Mouse (Mus musculus): ENCODE measurements around the gene Tspan9. TPM values are rescaled to one million over a fixed set of nuclear protein-coding genes. Genes with fewer than 3 reads are reported as not detected.

The Tspan9 gene
- polyA plus RNA-seq, 1 experiment from 2014 or later: 44.1 TPM

DNA sequence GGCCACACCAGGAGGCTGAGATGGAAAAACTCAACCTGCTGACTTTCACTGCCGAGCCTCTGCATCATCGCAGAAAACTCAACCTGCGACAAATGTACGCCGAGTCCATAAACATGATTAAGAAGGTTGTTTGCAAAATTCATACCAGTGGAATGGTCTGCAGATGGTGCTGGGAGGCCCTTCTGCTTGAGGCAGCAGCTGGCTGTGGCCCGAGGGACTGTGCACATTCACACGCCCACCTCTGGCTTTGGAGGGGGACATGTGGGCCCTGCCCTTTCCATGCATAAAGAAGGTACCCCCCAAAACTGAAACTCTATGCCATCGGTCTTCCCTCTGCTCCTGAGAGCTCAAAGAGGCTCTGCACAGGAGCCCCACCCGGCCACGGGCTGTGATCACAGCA is 141.3 kb downstream of the Tspan9 start:
- ATAC-seq (ENCODE audit: low FRiP score) (no peak), DNase-seq (ENCODE audit: low spot score, missing footprints) (no peak)
- Histone ChIP-seq H3K4me1 (ENCODE audit: control insufficient read depth, insufficient read depth, low read length) (peaks cover 8% of the 10 kb centered on the region; the same call in 1 of the 2 replicates), H3K27ac (ENCODE audit: low read depth, low read length) (no peak overlapping the region), H3K4me2 (no peak overlapping the region), H3K36me3 (ENCODE audit: control insufficient read depth, insufficient read depth, low read length) (no peaks in the 10 kb centered on the region), H3K9ac (ENCODE audit: low read length) (no peak overlapping the region), H3K4me3 (ENCODE audit: low read depth, low read length) (no peak overlapping the region), H3K9me3 (ENCODE audit: control insufficient read depth, low read length) (no peaks in the 10 kb centered on the region), H3K27me3 (ENCODE audit: control insufficient read depth, insufficient read depth, low read length) (no peaks in the 10 kb centered on the region)
- WGBS: 72% methylated on average over 10 of the region's 10 CpGs

DNA sequence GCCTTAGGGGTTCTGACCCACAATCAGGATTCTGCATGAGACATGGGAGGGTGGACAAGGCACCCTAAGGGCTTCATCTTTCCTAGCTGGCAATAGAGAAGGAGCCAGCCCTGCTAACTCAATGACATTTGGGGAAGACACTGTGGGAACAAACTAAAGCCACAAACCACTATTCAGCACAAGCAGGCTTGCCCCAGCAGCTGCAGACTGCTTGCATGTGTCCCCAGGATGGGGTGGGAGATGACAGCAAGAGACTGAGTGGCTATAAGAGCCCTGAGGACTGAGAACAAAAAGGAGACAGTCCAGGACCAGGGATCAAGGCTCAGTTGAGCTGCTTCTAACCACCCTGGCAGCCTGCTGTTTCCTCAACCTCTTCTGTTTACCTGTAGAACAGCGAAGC is 141.8 kb downstream of the Tspan9 start:
- ATAC-seq (ENCODE audit: low FRiP score) (no peak), DNase-seq (ENCODE audit: low spot score, missing footprints) (no peak)
- no peak overlapping the region for H3K9ac ChIP-seq (ENCODE audit: low read length)
- no peaks in the 10 kb centered on the region for H3K36me3 ChIP-seq (ENCODE audit: control insufficient read depth, insufficient read depth, low read length)
- H3K4me3 ChIP-seq (ENCODE audit: low read depth, low read length): no peak overlapping the region
- no peak overlapping the region for H3K27ac ChIP-seq (ENCODE audit: low read depth, low read length)
- H3K27me3 ChIP-seq (ENCODE audit: control insufficient read depth, insufficient read depth, low read length): no peaks in the 10 kb centered on the region
- WGBS: 35% methylated on average over 1 of the region's 1 CpGs
- no peaks in the 10 kb centered on the region for H3K9me3 ChIP-seq (ENCODE audit: control insufficient read depth, low read length)
- no peak overlapping the region for H3K4me2 ChIP-seq
- H3K4me1 ChIP-seq (ENCODE audit: control insufficient read depth, insufficient read depth, low read length): peaks cover 8% of the 10 kb centered on the region; the same call in 1 of the 2 replicates

DNA sequence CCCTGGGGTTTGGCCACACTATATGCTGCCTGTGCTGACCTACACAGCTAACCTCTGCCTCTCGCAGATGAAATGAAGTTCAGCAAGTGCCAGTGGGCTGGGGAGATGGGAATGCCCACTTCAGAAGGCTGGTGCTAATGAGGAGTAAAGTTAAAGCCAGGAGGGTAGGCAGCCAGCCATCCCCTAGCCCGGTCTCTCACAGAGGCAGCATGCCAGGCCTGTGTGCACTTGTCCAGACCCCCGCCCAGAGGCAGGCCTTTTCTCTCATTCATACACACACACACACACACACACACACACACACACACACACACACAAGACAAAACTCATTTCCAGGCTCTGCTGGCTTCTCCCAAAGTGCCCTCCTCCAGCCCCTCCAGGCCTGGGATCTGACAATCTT is 142.6 kb downstream of the Tspan9 start:
- Histone ChIP-seq H3K9me3 (ENCODE audit: control insufficient read depth, low read length) (no peaks in the 10 kb centered on the region), H3K27ac (ENCODE audit: low read depth, low read length) (no peak overlapping the region), H3K4me1 (ENCODE audit: control insufficient read depth, insufficient read depth, low read length) (peaks cover 6% of the 10 kb centered on the region; the same call in 1 of the 2 replicates), H3K27me3 (ENCODE audit: control insufficient read depth, insufficient read depth, low read length) (no peaks in the 10 kb centered on the region), H3K36me3 (ENCODE audit: control insufficient read depth, insufficient read depth, low read length) (no peaks in the 10 kb centered on the region), H3K4me2 (no peak overlapping the region), H3K9ac (ENCODE audit: low read length) (no peak overlapping the region), H3K4me3 (ENCODE audit: low read depth, low read length) (no peak overlapping the region)
- no peak for ATAC-seq (ENCODE audit: low FRiP score)
- WGBS: 77% methylated on average over 3 of the region's 3 CpGs
- DNase-seq (ENCODE audit: low spot score, missing footprints): no peak

DNA sequence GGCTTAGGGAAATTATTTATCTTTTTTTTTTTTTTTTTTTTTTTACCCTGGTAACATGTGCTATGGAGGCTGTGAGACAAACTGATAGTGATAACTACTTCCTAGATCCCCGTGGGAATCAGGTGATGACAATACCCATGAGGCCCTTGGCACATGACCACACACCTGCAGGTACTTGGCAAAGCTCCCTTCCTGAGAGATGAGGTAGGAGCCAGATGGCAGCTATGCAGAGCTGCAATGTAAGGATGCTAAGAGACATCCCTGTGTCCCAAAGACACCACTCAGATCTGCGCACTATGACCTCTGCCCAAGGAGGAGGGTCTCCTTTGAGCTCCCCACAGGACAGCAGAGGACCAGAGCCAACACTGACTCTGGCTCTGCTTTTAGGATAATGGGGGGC is 144.3 kb downstream of the Tspan9 start:
- no peak overlapping the region for H3K9ac ChIP-seq (ENCODE audit: low read length)
- H3K4me2 ChIP-seq: no peak overlapping the region
- DNase-seq (ENCODE audit: low spot score, missing footprints) (no peak), ATAC-seq (ENCODE audit: low FRiP score) (no peak)
- H3K36me3 ChIP-seq (ENCODE audit: control insufficient read depth, insufficient read depth, low read length): no peaks in the 10 kb centered on the region
- H3K9me3 ChIP-seq (ENCODE audit: control insufficient read depth, low read length): no peaks in the 10 kb centered on the region
- H3K4me1 ChIP-seq (ENCODE audit: control insufficient read depth, insufficient read depth, low read length): peaks cover 6% of the 10 kb centered on the region; the same call in 1 of the 2 replicates
- no peak overlapping the region for H3K27ac ChIP-seq (ENCODE audit: low read depth, low read length)
- H3K4me3 ChIP-seq (ENCODE audit: low read depth, low read length): no peak overlapping the region
- no peaks in the 10 kb centered on the region for H3K27me3 ChIP-seq (ENCODE audit: control insufficient read depth, insufficient read depth, low read length)
- 93% methylated on average over 2 of the region's 2 CpGs for WGBS

DNA sequence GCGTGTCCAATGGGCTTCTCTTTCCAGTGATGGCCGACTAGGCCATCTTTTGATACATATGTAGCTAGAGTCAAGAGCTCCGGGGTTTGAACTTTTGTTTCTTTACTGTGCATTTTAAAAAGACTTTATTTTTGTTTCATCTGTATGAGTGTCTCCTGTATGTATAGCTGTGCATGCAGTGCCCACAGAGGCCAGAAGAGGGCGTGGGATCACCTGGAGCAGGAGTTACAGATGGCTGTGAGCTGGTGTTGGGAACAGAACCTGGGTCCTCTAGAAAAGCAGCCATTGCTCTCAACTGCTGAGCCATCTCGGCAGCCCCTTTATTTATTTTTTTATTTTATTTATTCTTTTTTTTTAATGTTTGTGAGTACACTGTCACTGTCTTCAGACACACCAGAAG is 146.5 kb downstream of the Tspan9 start:
- no peaks in the 10 kb centered on the region for H3K9me3 ChIP-seq (ENCODE audit: control insufficient read depth, low read length)
- H3K36me3 ChIP-seq (ENCODE audit: control insufficient read depth, insufficient read depth, low read length): no peaks in the 10 kb centered on the region
- no peak for ATAC-seq (ENCODE audit: low FRiP score)
- WGBS: 79% methylated on average over 4 of the region's 5 CpGs
- no peak overlapping the region for H3K4me2 ChIP-seq
- H3K27ac ChIP-seq (ENCODE audit: low read depth, low read length): no peak overlapping the region
- DNase-seq (ENCODE audit: low spot score, missing footprints): no peak
- H3K27me3 ChIP-seq (ENCODE audit: control insufficient read depth, insufficient read depth, low read length): no peaks in the 10 kb centered on the region
- no peak overlapping the region for H3K4me3 ChIP-seq (ENCODE audit: low read depth, low read length)
- H3K4me1 ChIP-seq (ENCODE audit: control insufficient read depth, insufficient read depth, low read length): peaks cover 3% of the 10 kb centered on the region; the same call in 1 of the 2 replicates
- H3K9ac ChIP-seq (ENCODE audit: low read length): no peak overlapping the region

DNA sequence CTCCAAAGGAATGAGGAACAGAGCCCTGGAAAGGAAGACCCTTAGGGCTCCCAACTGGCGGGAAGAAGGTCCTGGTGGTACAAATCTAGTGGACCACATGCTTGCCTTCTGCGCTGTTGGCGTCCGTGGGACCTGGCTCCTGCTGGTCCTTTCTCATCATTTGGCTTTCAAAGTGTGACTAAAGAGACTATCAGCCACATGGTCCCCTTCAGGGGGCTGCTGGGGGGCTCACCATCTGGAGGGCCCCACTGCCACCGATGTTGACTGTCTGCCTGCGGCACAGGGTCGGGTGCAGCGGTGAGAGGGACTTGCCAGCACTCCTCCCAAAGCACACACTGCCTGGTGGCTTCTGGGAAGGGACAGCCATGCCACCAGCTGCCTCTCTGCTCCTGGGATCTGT is 150.4 kb downstream of the Tspan9 start:
- WGBS: 88% methylated on average over 8 of the region's 8 CpGs
- no peaks in the 10 kb centered on the region for H3K27me3 ChIP-seq (ENCODE audit: control insufficient read depth, insufficient read depth, low read length)
- no peaks in the 10 kb centered on the region for H3K36me3 ChIP-seq (ENCODE audit: control insufficient read depth, insufficient read depth, low read length)
- H3K9me3 ChIP-seq (ENCODE audit: control insufficient read depth, low read length): no peaks in the 10 kb centered on the region
- no peak overlapping the region for H3K4me2 ChIP-seq
- H3K27ac ChIP-seq (ENCODE audit: low read depth, low read length): no peak overlapping the region
- ATAC-seq (ENCODE audit: low FRiP score) (no peak), DNase-seq (ENCODE audit: low spot score, missing footprints) (no peak)
- no peaks in the 10 kb centered on the region for H3K4me1 ChIP-seq (ENCODE audit: control insufficient read depth, insufficient read depth, low read length)
- no peak overlapping the region for H3K4me3 ChIP-seq (ENCODE audit: low read depth, low read length)
- H3K9ac ChIP-seq (ENCODE audit: low read length): no peak overlapping the region

DNA sequence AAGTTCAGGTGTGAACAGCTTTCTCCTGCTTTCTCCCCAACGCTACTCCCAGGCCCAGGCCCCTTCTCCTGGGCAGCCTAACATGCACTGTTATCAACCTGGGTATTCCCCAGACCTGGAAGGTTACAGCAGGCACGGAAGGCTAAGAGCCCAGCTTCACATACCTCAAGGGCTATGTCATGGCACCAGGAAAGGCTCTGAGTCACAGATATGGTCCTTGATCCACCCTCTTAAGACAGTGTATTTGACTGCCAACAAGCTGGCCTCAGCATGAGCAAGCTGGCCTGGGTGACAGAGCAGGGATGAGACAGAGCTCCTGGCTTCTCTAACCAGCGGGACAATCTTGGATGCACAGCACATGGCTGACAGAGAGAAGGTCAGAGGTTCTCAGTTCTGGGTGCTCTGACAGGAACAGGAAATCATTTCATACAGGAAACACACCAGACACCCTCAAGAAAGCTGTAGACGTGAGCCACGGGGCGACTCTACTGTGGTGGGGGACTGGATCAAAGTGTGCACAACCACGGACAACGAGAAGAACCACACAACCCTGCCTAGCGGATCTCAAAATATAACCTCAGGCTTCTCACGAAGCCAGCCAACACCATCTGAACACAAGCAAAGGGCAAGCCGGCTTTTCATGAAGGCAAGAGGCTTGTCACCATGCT is 151.8 kb downstream of the Tspan9 start:
- DNase-seq (ENCODE audit: low spot score, missing footprints) (no peak), ATAC-seq (ENCODE audit: low FRiP score) (no peak)
- Histone ChIP-seq H3K9me3 (ENCODE audit: control insufficient read depth, low read length) (no peaks in the 10 kb centered on the region), H3K9ac (ENCODE audit: low read length) (no peak overlapping the region), H3K27me3 (ENCODE audit: control insufficient read depth, insufficient read depth, low read length) (no peaks in the 10 kb centered on the region), H3K4me3 (ENCODE audit: low read depth, low read length) (no peak overlapping the region), H3K4me2 (no peak overlapping the region), H3K27ac (ENCODE audit: low read depth, low read length) (no peak overlapping the region), H3K36me3 (ENCODE audit: control insufficient read depth, insufficient read depth, low read length) (no peaks in the 10 kb centered on the region), H3K4me1 (ENCODE audit: control insufficient read depth, insufficient read depth, low read length) (no peaks in the 10 kb centered on the region; the same call in 1 of the 2 replicates)
- WGBS: 91% methylated on average over 11 of the region's 11 CpGs

DNA sequence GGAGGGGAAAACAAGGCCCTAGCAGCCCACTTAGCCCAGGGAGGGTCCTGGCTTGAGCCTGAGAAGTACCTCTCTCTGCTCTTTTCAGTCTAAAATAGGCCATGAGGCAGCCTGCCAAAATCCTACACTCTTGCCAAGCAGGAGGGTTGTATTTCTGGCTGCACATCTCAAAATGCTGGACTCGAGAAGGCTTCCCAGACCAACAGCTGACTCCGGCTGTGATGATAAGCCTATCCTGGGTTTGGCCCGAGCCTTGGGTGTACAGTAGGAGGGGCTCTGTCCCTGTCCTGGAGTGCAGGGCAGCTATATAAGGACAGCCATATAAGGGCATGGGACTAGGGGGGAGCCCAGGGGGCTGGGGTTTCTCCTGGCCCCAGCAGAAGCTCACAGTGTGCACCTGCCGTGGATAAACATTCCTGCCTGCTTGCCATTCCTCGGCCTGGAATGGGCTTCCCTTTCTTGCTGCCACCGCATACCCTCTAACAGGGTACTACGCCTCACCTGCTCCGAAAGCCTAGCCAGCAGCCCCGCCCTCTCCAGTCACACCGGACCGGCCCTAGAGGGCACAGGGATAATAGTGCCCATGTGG is 153.7 kb downstream of the Tspan9 start:
- no peak overlapping the region for H3K9ac ChIP-seq (ENCODE audit: low read length)
- no peak overlapping the region for H3K27ac ChIP-seq (ENCODE audit: low read depth, low read length)
- H3K27me3 ChIP-seq (ENCODE audit: control insufficient read depth, insufficient read depth, low read length): no peaks in the 10 kb centered on the region
- no peaks in the 10 kb centered on the region for H3K9me3 ChIP-seq (ENCODE audit: control insufficient read depth, low read length)
- no peak for DNase-seq (ENCODE audit: low spot score, missing footprints)
- no peak overlapping the region for H3K4me3 ChIP-seq (ENCODE audit: low read depth, low read length)
- H3K4me1 ChIP-seq (ENCODE audit: control insufficient read depth, insufficient read depth, low read length): peaks cover 2% of the 10 kb centered on the region; the same call in 1 of the 2 replicates
- no peaks in the 10 kb centered on the region for H3K36me3 ChIP-seq (ENCODE audit: control insufficient read depth, insufficient read depth, low read length)
- ATAC-seq (ENCODE audit: low FRiP score): no peak
- H3K4me2 ChIP-seq: no peak overlapping the region
- 77% methylated on average over 11 of the region's 11 CpGs for WGBS

DNA sequence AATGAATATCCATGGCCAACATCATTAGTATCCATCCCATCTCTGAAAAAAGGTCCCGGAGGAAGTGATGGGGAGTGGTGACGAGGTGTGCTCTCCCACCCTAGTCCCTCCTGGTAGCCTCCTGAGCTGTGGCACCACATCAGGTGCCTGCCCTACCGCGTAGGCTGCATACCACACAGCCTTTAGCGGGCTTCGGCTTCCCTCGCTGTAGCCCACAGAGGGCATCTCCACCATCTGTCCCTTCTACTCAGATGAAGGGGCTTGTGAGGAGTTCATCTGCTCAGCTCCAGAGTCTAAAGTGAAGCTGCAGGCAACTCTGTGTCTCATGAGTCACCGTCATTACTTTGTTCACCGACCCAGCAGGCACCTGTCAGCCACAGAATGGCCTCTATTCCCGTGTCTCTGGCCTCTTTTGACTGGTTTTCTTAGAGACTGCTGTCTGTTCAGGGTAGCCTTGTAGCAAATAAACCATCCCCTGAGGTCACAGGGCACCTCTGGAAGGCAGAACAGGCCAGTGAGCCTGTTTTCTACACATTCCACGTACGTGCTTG is 154.4 kb downstream of the Tspan9 start:
- Histone ChIP-seq H3K27ac (ENCODE audit: low read depth, low read length) (no peak overlapping the region), H3K4me1 (ENCODE audit: control insufficient read depth, insufficient read depth, low read length) (peaks cover 2% of the 10 kb centered on the region; the same call in 1 of the 2 replicates), H3K9me3 (ENCODE audit: control insufficient read depth, low read length) (no peaks in the 10 kb centered on the region), H3K9ac (ENCODE audit: low read length) (no peak overlapping the region), H3K27me3 (ENCODE audit: control insufficient read depth, insufficient read depth, low read length) (no peaks in the 10 kb centered on the region), H3K36me3 (ENCODE audit: control insufficient read depth, insufficient read depth, low read length) (no peaks in the 10 kb centered on the region), H3K4me2 (no peak overlapping the region), H3K4me3 (ENCODE audit: low read depth, low read length) (no peak overlapping the region)
- 83% methylated on average over 12 of the region's 12 CpGs for WGBS
- ATAC-seq (ENCODE audit: low FRiP score) (no peak), DNase-seq (ENCODE audit: low spot score, missing footprints) (no peak)

All from midbrain, embryonic 11.5 days (tissue).